Mouse (Mus musculus): ENCODE data around the gene Plekha1.

GRCm38 (mm10) chr7:130953376-130953775 lies 87.8 kb downstream of the Plekha1 start:
- TF ChIP-seq CTCF (IDR thresholded peaks at IDR 0.05; ENCODE audit: borderline replicate concordance, extremely low read depth, insufficient read depth, insufficient read length) = no peak
- TF ChIP-seq POLR2A (IDR thresholded peaks at IDR 0.05; ENCODE audit: borderline replicate concordance, extremely low read depth, insufficient read depth, insufficient read length, poor library complexity, severe bottlenecking) = no peak
